ENCODE assay signal across 9 mouse cellular contexts in the genomic region with DNA sequence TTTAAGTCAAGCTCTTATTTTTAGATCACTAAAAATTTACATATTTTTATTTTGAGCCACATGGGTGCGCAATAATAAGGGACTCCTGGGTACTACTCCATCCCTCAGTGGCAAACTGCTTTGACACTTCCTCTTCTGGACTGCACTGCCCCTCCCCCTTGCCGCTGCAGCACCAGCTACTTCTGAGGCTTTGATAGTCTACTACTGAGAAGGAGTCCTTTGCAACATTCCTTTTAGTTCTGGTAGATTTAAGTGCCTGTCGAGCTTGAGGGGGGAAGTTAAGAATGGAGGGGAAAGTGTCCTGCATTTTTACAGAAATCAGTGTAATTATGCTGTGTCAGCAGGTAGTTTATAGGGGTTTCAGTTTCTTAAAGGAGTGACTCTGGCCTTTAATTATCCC.
DNase-seq lines count a peak whose midpoint lies in the region; ATAC-seq lines count a peak whose summit lies in the region.
"Had no signal": no experiment of that assay in that cellular context is flagged by ENCODE, and none has a peak within 500 bp of the region (broad histone marks: within the 10 kb centered on the region; RNA-seq: fewer than 3 reads in every experiment).

No protein-coding gene starts in this region.

- ATAC-seq in frontal cortex, adult (ENCODE audit: low TSS enrichment), result no peak

- peak; percentile 54 for DNase-seq in embryo, embryonic 10 days (ENCODE audit: low spot score)
- no peak for DNase-seq in embryo, embryonic 10.5 days (ENCODE audit: low spot score)
- DNase-seq in spleen, adult 18-20 months, result peak; percentile 36 to 47
- no peak for DNase-seq in spleen, postnatal 4 days (ENCODE audit: low spot score in 2 of 2)
- DNase-seq in lung, postnatal 14 days, result peak; percentile 26
- peak; percentile 59 for DNase-seq in thymus, postnatal 4 days
- DNase-seq in left cerebral cortex, adult 11 months (ENCODE audit: low spot score), result no peak
- DNase-seq: adrenal gland, adult 8-10 months had no signal

Comparison
In these comparisons a context has a peak if more than half of its experiments do, and no peak if none do; other contexts are left out.
1. DNase-seq: peak in embryo, embryonic 10 days (single experiment), spleen, adult 18-20 months (2 of 2), lung, postnatal 14 days (single experiment) and thymus, postnatal 4 days (single experiment); none in embryo, embryonic 10.5 days (single experiment), spleen, postnatal 4 days (0 of 2) and left cerebral cortex, adult 11 months (single experiment).